Mouse (Mus musculus) testis, adult 2 months (tissue): ENCODE data around the gene Cel. TPM values are rescaled to one million over a fixed set of nuclear protein-coding genes. Genes with fewer than 3 reads are reported as not detected.

Experiments used
- H3K27ac ChIP-seq: fragments of 200-500 bp; 2 replicates; pipeline ENCODE4 v1.5.1; 2012; ENCODE audit warnings: low read depth, low read length; ENCODE audit not compliant: control insufficient read depth, insufficient read depth
- H3K27me3 ChIP-seq: fragments of 200-500 bp; 2 replicates; pipeline ENCODE4 v1.6.1; 2012; ENCODE audit warnings: mild to moderate bottlenecking, low read length, moderate library complexity; ENCODE audit not compliant: control insufficient read depth, insufficient read depth
- H3K36me3 ChIP-seq: fragments of 200-500 bp; 2 replicates; pipeline ENCODE4 v1.6.1; 2012; ENCODE audit warnings: mild to moderate bottlenecking, low read length; ENCODE audit not compliant: control insufficient read depth, insufficient read depth
- H3K4me1 ChIP-seq: fragments of 200-500 bp; 2 replicates; pipeline ENCODE4 v1.6.1; 2012; ENCODE audit warnings: low read length; ENCODE audit not compliant: control insufficient read depth, insufficient read depth
- H3K4me3 ChIP-seq: fragments of 200-500 bp; 2 replicates; pipeline ENCODE4 v1.5.1; 2012; ENCODE audit warnings: low read depth, mild to moderate bottlenecking, low read length, moderate library complexity, mixed read lengths; ENCODE audit not compliant: control insufficient read depth
- CTCF ChIP-seq: fragments of 200-500 bp; IDR thresholded peaks from 2 replicates; pipeline ENCODE4 v1.5.1; 2012; ENCODE audit warnings: low read depth, mild to moderate bottlenecking, inconsistent platforms, low read length, moderate library complexity; ENCODE audit not compliant: control insufficient read depth, insufficient read depth, insufficient replicate concordance
- POLR2A ChIP-seq: fragments of 200-500 bp; IDR thresholded peaks from 2 replicates; pipeline ENCODE4 v1.6.1; 2012; ENCODE audit warnings: low read depth, mild to moderate bottlenecking, inconsistent platforms, low read length, moderate library complexity; ENCODE audit not compliant: control insufficient read depth
- polyA plus RNA-seq: library from polyadenylated mRNA; depleted of rRNA; stranded (reverse); fragments of >200 nt; gene quantifications from 2 replicates; pipeline ENCODE4 v1.2.3, GENCODE M21; 2012

Gene Cel
- polyA plus RNA-seq, 1 experiment: 0.47 TPM

GRCm38 (mm10) chr2:28597733-28598547 lies 34.7 kb upstream of the Cel start:
- Histone ChIP-seq H3K4me3 (no peak overlapping the region), H3K27ac (no peak overlapping the region), H3K27me3 (no peaks in the 10 kb centered on the region), H3K4me1 (peaks cover 5% of the 10 kb centered on the region), H3K36me3 (no peaks in the 10 kb centered on the region)
- TF ChIP-seq POLR2A (no peak), CTCF (no peak)

GRCm38 (mm10) chr2:28596998-28597397 lies 33.8 kb upstream of the Cel start:
- TF ChIP-seq CTCF (peak; percentile 87; the same call in 1 of the 2 replicates), POLR2A (no peak)

GRCm38 (mm10) chr2:28596021-28596420 lies 32.8 kb upstream of the Cel start:
- no peaks in the 10 kb centered on the region for H3K36me3 ChIP-seq
- TF ChIP-seq POLR2A: no peak
- TF ChIP-seq CTCF: no peak
- no peak overlapping the region for H3K4me3 ChIP-seq
- H3K4me1 ChIP-seq: no peaks in the 10 kb centered on the region
- H3K27ac ChIP-seq: no peak overlapping the region
- no peaks in the 10 kb centered on the region for H3K27me3 ChIP-seq

More at GRCm38 (mm10) chr2:28596998-28597397, 33.8 kb upstream of the Cel start:
- Histone ChIP-seq H3K27me3 (no peaks in the 10 kb centered on the region), H3K4me1 (peaks cover 1% of the 10 kb centered on the region), H3K4me3 (no peak overlapping the region), H3K36me3 (no peaks in the 10 kb centered on the region), H3K27ac (no peak overlapping the region)

- Histone ChIP-seq H3K4me3 (peak overlapping the region; percentile 20), H3K4me1 (no peaks in the 10 kb centered on the region), H3K27me3 (no peaks in the 10 kb centered on the region), H3K36me3 (no peaks in the 10 kb centered on the region), H3K27ac (no peak overlapping the region)
- TF ChIP-seq CTCF (peak; percentile 92), POLR2A (no peak)
Measured at GRCm38 (mm10) chr2:28592809-28593208, 29.6 kb upstream of the Cel start.

- no peak for TF ChIP-seq CTCF
- no peak for TF ChIP-seq POLR2A
- H3K4me3 ChIP-seq: no peak overlapping the region
- H3K27me3 ChIP-seq: no peaks in the 10 kb centered on the region
- no peak overlapping the region for H3K27ac ChIP-seq
- H3K4me1 ChIP-seq: no peaks in the 10 kb centered on the region
- no peaks in the 10 kb centered on the region for H3K36me3 ChIP-seq
Measured at GRCm38 (mm10) chr2:28591479-28591878, 28.3 kb upstream of the Cel start.

GRCm38 (mm10) chr2:28588574-28588973 lies 25.4 kb upstream of the Cel start:
- Histone ChIP-seq H3K4me3 (no peak overlapping the region), H3K27me3 (no peaks in the 10 kb centered on the region), H3K27ac (no peak overlapping the region), H3K36me3 (no peaks in the 10 kb centered on the region), H3K4me1 (no peaks in the 10 kb centered on the region; the same call in 1 of the 2 replicates)
- no peak for TF ChIP-seq POLR2A
- TF ChIP-seq CTCF: no peak

GRCm38 (mm10) chr2:28585730-28586129 lies 22.5 kb upstream of the Cel start:
- Histone ChIP-seq H3K27ac (no peak overlapping the region), H3K36me3 (no peaks in the 10 kb centered on the region), H3K4me3 (no peak overlapping the region), H3K4me1 (no peaks in the 10 kb centered on the region; the same call in none of the 2 replicates), H3K27me3 (no peaks in the 10 kb centered on the region)
- TF ChIP-seq CTCF (no peak), POLR2A (no peak)
